Mouse (Mus musculus): ENCODE results near the gene Mpeg1.

Gene Mpeg1

GRCm38 (mm10) chr19:12464674-12465073 is 4.1 kb downstream of the Mpeg1 start:
- no peak for DNase-seq (ENCODE audit: low read depth in 2 of 2, low spot score in 2 of 2)

GRCm38 (mm10) chr19:12465530-12466144 is 5.1 kb downstream of the Mpeg1 start:
- DNase-seq (ENCODE audit: low read depth in 2 of 2, low spot score in 2 of 2), result no peak

DNA sequence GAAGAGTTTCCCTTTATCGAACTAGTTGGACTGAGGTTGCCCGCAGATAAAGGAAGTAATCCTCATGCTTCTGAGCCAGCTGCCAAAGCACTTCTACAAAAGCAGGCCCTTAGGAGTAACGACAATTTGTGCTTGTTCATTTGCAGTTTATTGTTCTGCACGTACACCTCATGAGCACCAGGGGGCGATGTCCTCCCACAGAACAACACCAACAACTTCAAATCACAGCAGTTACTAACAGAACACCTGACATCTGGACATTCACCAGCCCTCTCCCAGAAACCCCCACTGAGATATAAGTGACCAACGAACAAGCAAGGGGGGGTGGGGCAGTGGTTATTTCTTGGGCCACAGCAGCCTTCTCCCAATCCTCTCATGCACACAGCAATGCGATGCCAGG is 5.6 kb downstream of the Mpeg1 start:
- peak; percentile 49 to 62 for DNase-seq (ENCODE audit: low read depth in 2 of 2, low spot score in 2 of 2)

DNA sequence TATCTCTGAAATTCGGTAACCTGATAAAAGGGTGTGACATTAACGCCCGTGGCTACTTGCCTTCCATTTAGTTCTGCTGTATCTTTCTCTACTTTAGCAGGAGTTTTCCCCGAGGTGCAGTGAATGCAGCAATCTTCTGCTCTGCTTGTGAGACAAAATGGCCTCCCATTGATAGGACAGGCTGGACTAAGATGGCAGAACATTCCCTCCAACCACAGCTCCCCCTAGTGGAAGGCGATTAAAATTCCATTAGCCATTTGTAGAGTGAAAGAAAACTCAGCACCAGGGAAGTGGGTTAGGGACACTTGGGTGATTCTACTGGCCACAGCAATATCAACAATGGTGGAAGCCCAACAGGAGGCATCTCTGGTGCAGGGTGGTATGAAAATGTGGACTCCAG is 6.9 kb downstream of the Mpeg1 start:
- DNase-seq (ENCODE audit: low read depth in 2 of 2, low spot score in 2 of 2), result peak in 1 of 2 experiments; percentile 54

DNA sequence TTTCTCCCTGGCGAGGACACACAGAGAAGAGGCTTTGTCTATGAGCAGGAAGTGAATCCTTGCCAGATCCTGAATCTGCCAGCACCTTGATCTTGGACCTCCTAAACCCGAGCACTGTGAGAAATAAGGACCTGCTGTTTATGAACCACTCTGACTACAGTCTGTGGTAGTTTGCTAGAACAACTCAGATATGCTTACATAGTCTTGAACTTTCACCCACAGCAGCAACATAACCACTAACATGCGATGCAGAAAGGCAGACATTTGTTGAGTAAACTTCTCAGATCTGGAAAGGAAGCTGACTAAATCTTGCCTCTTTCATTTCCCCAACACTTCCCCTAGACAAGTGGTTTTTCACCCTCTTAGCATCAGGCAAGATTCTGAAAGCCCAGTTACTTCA is 11.3 kb downstream of the Mpeg1 start:
- peak in 1 of 2 experiments; percentile 43 for DNase-seq (ENCODE audit: low read depth in 2 of 2, low spot score in 2 of 2)

- no peak for DNase-seq (ENCODE audit: low read depth in 2 of 2, low spot score in 2 of 2)
Measured at GRCm38 (mm10) chr19:12472381-12472976, 11.9 kb downstream of the Mpeg1 start.

DNA sequence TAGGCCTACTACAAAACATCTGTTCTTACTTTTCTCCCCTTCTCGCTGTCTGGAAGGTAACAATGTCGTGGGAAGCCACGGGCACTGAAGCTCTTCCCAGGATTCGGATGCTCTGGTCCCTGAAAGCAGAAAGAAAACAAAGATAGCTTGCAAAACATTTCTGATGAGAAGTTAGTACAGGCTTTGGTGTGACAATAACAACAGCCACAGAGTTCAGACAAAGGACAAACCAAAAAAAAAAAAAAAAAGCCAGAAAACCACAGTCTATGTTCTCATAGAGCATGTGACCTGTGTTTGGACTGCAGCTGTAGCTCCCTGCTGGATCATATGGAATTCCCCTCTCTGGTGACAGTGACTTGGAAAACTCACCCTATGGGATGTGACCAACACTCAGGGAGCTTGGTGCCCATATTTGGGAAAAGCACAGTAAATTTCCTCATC is 12.6 kb downstream of the Mpeg1 start:
- DNase-seq (ENCODE audit: low read depth in 2 of 2, low spot score in 2 of 2), result peak; percentile 53 to 75

DNA sequence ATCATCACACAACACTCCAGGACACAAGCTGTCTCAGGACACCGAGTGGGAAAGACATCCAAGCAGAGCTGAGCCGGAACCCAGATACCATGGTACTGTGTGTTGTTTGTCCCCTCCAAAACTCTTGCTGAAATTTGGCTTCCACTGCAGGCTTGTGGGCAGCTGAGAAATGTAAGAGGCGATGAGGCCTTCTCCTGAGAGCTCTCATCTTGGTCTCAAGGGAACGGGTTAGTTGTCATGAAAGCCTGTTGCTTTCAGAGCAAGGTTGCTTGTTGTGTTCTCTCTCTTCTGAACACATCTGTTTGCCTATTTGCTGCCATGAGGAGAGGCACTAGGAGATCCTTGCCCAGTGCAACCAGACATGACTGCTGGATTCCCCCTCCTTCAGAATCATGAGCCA is 13.4 kb downstream of the Mpeg1 start:
- DNase-seq (ENCODE audit: low read depth in 2 of 2, low spot score in 2 of 2), result no peak

- DNase-seq (ENCODE audit: low read depth in 2 of 2, low spot score in 2 of 2), result peak; percentile 52 to 60
Measured at GRCm38 (mm10) chr19:12475380-12476250, 15.0 kb downstream of the Mpeg1 start.

- DNase-seq (ENCODE audit: low read depth in 2 of 2, low spot score in 2 of 2), result peak; percentile 43 to 66
Measured at GRCm38 (mm10) chr19:12476721-12477270, 16.2 kb downstream of the Mpeg1 start.

- no peak for DNase-seq (ENCODE audit: low read depth in 2 of 2, low spot score in 2 of 2)
Measured at GRCm38 (mm10) chr19:12478369-12478768, 17.8 kb downstream of the Mpeg1 start.

- DNase-seq (ENCODE audit: low read depth in 2 of 2, low spot score in 2 of 2), result no peak
Measured at GRCm38 (mm10) chr19:12483782-12484181, 23.2 kb downstream of the Mpeg1 start.

- DNase-seq (ENCODE audit: low read depth in 2 of 2, low spot score in 2 of 2), result no peak
Measured at GRCm38 (mm10) chr19:12484210-12484609, 23.6 kb downstream of the Mpeg1 start.

GRCm38 (mm10) chr19:12485223-12485622 is 24.6 kb downstream of the Mpeg1 start:
- DNase-seq (ENCODE audit: low read depth in 2 of 2, low spot score in 2 of 2), result no peak

GRCm38 (mm10) chr19:12485631-12486030 is 25.1 kb downstream of the Mpeg1 start:
- no peak for DNase-seq (ENCODE audit: low read depth in 2 of 2, low spot score in 2 of 2)

GRCm38 (mm10) chr19:12486875-12487274 is 26.3 kb downstream of the Mpeg1 start:
- DNase-seq (ENCODE audit: low read depth in 2 of 2, low spot score in 2 of 2), result no peak

DNA sequence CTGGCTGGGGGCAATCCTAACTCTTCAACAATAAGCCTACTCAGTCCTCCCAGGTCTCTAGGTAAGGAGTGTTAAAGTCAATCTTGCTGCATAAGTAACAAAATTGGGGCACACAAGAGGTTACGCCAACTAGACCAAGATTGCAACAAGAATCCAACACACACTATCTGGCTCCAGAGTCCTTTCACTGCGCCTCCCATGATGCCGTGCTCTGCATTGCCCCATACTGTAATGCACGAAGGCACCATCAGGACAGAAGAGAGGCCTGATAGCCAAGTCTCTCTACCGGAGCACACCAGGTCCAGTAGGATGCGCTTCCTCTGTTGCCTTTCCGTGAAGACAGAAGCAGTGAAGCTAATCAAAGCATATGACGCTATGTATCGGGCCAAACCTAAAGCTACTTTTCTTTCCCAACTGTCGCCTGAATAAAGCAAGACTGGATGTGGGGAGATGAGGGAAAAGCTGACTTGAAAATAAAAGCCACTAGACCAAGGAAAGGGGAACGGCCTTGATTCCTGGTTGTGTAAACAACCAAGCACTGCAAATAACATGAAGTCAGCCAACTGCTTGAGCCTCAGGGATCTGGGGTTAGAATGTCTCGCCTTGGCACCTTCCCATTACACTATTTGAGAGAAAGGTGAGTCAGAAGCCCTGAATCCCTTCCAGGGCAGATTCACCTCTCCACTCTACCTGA is 27.1 kb downstream of the Mpeg1 start:
- DNase-seq (ENCODE audit: low read depth in 2 of 2, low spot score in 2 of 2), result no peak

DNA sequence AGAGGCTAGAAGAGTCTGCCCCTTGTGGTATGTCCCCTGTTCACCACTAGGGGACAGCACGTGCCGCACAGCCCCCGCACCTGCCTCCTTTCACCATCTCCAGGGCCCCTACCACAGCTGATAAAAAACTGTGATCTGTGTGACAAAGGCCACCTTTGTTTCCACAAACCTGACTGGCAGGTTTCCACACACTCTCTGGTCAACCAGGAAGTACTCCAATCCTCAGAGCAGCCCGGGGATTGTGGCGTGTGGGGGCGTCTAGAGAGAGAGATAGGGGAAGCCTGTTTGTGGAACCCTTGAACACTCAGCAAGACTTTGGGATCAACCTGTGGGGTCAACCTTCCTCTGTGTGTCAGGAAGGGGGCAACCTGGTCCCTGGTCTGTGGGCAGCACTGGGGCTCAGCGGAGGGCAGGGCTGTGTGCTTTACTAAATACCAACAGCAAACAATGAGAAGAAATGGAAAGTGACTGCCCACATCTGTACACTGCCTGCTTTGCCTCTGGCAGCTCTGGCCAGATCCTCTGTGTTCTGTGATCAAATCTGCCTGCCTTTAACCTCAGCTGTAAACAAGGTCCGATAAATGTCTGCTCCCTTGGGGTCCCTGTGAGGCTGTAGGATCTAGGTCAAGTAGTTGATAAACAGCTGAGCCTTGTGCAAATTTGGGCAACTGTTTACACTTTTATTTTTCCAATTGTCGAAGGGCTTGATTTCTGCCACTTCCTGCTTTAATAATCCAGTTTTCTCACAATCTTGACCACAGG is 27.8 kb downstream of the Mpeg1 start:
- DNase-seq (ENCODE audit: low read depth in 2 of 2, low spot score in 2 of 2), result peak; percentile 40 to 55

DNA sequence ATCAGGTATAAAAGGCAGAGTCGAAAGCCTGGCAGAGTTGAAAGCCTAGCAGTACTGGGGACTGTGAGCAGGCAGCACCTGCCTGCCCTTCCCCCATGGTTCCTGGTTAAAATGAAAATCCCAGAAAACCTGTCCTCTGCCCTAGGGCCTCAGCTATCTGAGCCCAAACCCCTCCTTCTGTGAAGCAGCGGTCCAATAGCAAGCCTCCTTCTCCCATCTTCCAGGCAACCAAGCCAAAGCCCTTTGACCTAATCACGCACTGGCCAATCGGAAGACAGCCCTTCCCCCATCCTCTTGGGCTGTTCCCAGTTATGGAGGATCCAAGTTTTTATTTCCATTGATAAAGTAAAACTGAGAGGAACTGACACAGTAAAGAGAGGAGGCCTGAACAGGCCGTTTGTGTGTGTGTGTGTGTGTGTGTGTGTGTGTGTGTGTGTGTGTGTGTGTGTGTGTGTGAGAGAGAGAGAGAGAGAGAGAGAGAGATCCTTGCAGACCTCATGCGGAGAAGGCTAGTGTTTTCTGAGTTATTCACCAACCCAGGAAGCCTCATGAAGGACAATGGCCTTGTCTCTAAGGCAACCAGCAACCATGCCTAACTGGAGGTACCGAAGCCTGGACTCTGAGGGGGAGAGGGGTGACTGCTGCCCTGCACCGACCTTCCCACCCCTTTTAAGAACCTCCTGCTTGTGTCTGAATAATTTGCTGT is 28.5 kb downstream of the Mpeg1 start:
- no peak for DNase-seq (ENCODE audit: low read depth in 2 of 2, low spot score in 2 of 2)

Data from CD8-positive naive resting alpha-beta T cell, adult 2 months (primary cell).